Comparison of ENCODE assay signal across 31 mouse cellular contexts in genomic region chr13:36751861-36752260, GRCm38 (mm10). TPM values are rescaled to one million over a fixed set of nuclear protein-coding genes. Genes with fewer than 3 reads are reported as not detected.
DNase-seq lines count a peak whose midpoint lies in the region; ATAC-seq and TF ChIP-seq lines count a peak whose summit lies in the region.
"Had no signal": no experiment of that assay in that cellular context is flagged by ENCODE, and none has a peak within 500 bp of the region (broad histone marks: within the 10 kb centered on the region; RNA-seq: fewer than 3 reads in every experiment).

No protein-coding gene starts in this region.

- H3K36me3 ChIP-seq in forebrain, embryonic 15.5 days: no peaks in the 10 kb centered on the region
- no peaks in the 10 kb centered on the region for H3K36me3 ChIP-seq in forebrain, embryonic 10.5 days (replicated peaks)
- no peaks in the 10 kb centered on the region for H3K36me3 ChIP-seq in hindbrain, postnatal 0 days (ENCODE audit: insufficient read depth, low read length)
- H3K36me3 ChIP-seq in hindbrain, embryonic 10.5 days: no peaks in the 10 kb centered on the region
- H3K36me3 ChIP-seq: embryonic facial prominence, embryonic 10.5 days; embryonic facial prominence, embryonic 15.5 days; heart, embryonic 12.5 days; limb, embryonic 10.5 days; limb, embryonic 15.5 days; liver, embryonic 13.5 days; stomach, embryonic 15.5 days had no signal

- no peaks in the 10 kb centered on the region for H3K9me3 ChIP-seq in forebrain, embryonic 15.5 days
- H3K9me3 ChIP-seq in forebrain, embryonic 10.5 days: no peaks in the 10 kb centered on the region
- no peaks in the 10 kb centered on the region for H3K9me3 ChIP-seq in hindbrain, postnatal 0 days (ENCODE audit: low read length)
- H3K9me3 ChIP-seq in hindbrain, embryonic 10.5 days: no peaks in the 10 kb centered on the region
- H3K9me3 ChIP-seq: embryonic facial prominence, embryonic 10.5 days; embryonic facial prominence, embryonic 15.5 days; heart, embryonic 12.5 days; limb, embryonic 10.5 days; limb, embryonic 15.5 days; liver, embryonic 13.5 days; megakaryocyte, embryonic 14.5 days; stomach, embryonic 15.5 days had no signal

- WGBS in forebrain, embryonic 15.5 days: 38% methylated on average over 3 of the region's 3 CpGs
- 73% methylated on average over 3 of the region's 3 CpGs for WGBS in forebrain, embryonic 10.5 days
- WGBS in hindbrain, postnatal 0 days: 38% methylated on average over 3 of the region's 3 CpGs
- 70% methylated on average over 3 of the region's 3 CpGs for WGBS in hindbrain, embryonic 10.5 days

- H3K9ac ChIP-seq in forebrain, embryonic 15.5 days (replicated peaks): no peak overlapping the region
- no peak overlapping the region for H3K9ac ChIP-seq in hindbrain, postnatal 0 days (replicated peaks; ENCODE audit: low read length)
- H3K9ac ChIP-seq: embryonic facial prominence, embryonic 15.5 days; heart, embryonic 12.5 days; limb, embryonic 15.5 days; liver, embryonic 13.5 days; stomach, embryonic 15.5 days had no signal

- H3K27ac ChIP-seq in forebrain, embryonic 15.5 days (replicated peaks): no peak overlapping the region
- no peak overlapping the region for H3K27ac ChIP-seq in forebrain, embryonic 10.5 days
- H3K27ac ChIP-seq in hindbrain, postnatal 0 days: no peak overlapping the region
- H3K27ac ChIP-seq in hindbrain, embryonic 10.5 days: no peak overlapping the region
- H3K27ac ChIP-seq: embryonic facial prominence, embryonic 10.5 days; embryonic facial prominence, embryonic 15.5 days; heart, adult 2 months; limb, embryonic 10.5 days; limb, embryonic 15.5 days; liver, embryonic 13.5 days; stomach, embryonic 15.5 days had no signal

- no peak for DNase-seq in forebrain, embryonic 10.5 days (ENCODE audit: extremely low spot score, low spot score)
- DNase-seq in hindbrain, postnatal 0 days (ENCODE audit: low spot score): peak; percentile 10
- DNase-seq in hindbrain, embryonic 10.5 days (ENCODE audit: low spot score): no peak
- peak; percentile 29 for DNase-seq in retina, postnatal 1 day
- DNase-seq in retina, embryonic 14.5 days (ENCODE audit: low spot score): no peak
- DNase-seq in adrenal gland, postnatal 10 days: no peak
- DNase-seq: adrenal gland, postnatal 25 days; cerebellum, adult 18-20 months; cerebellum, postnatal 25 days; gastrocnemius, postnatal 36 days; heart, adult 2 months; kidney, adult 11 months; kidney, postnatal 14 days; liver, embryonic 13.5 days; lung, adult 18-20 months; lung, postnatal 4 days; right cerebral cortex, postnatal 25 days had no signal

- H3K4me1 ChIP-seq in forebrain, embryonic 15.5 days: peaks cover 9% of the 10 kb centered on the region; the same call in 1 of the 2 replicates
- H3K4me1 ChIP-seq in forebrain, embryonic 10.5 days: no peaks in the 10 kb centered on the region
- no peaks in the 10 kb centered on the region for H3K4me1 ChIP-seq in hindbrain, postnatal 0 days (ENCODE audit: insufficient read depth, low read length)
- H3K4me1 ChIP-seq in hindbrain, embryonic 10.5 days (replicated peaks): no peaks in the 10 kb centered on the region
- H3K4me1 ChIP-seq: embryonic facial prominence, embryonic 10.5 days; embryonic facial prominence, embryonic 15.5 days; heart, embryonic 12.5 days; liver, embryonic 13.5 days; megakaryocyte, embryonic 14.5 days; stomach, embryonic 15.5 days had no signal

- ATAC-seq in forebrain, embryonic 15.5 days (replicated peaks): 0 out of 2 replicates have a peak, but pooled peaks have one; percentile 8
- no peak for ATAC-seq in hindbrain, postnatal 0 days
- ATAC-seq: CD4-positive, CD25-positive, alpha-beta regulatory T cell, adult 4 months; inflammation-experienced regulatory T-cells, adult 6 months; lung, postnatal 0 days had no signal

- no peaks in the 10 kb centered on the region for H3K27me3 ChIP-seq in forebrain, embryonic 15.5 days
- no peaks in the 10 kb centered on the region for H3K27me3 ChIP-seq in forebrain, embryonic 10.5 days (ENCODE audit: poor library complexity, severe bottlenecking)
- H3K27me3 ChIP-seq in hindbrain, postnatal 0 days (ENCODE audit: insufficient read depth, low read length): no peaks in the 10 kb centered on the region
- no peaks in the 10 kb centered on the region for H3K27me3 ChIP-seq in hindbrain, embryonic 10.5 days (ENCODE audit: insufficient read depth, poor library complexity, severe bottlenecking)
- H3K27me3 ChIP-seq: embryonic facial prominence, embryonic 15.5 days; heart, embryonic 12.5 days; limb, embryonic 15.5 days; liver, embryonic 13.5 days; stomach, embryonic 15.5 days had no signal

- no peak overlapping the region for H3K4me3 ChIP-seq in forebrain, embryonic 15.5 days
- H3K4me3 ChIP-seq in forebrain, embryonic 10.5 days: no peak overlapping the region
- H3K4me3 ChIP-seq in hindbrain, postnatal 0 days (ENCODE audit: low read length): no peak overlapping the region
- H3K4me3 ChIP-seq in hindbrain, embryonic 10.5 days: no peak overlapping the region
- H3K4me3 ChIP-seq: embryonic facial prominence, embryonic 10.5 days; embryonic facial prominence, embryonic 15.5 days; heart, adult 2 months; heart, embryonic 12.5 days; limb, embryonic 10.5 days; limb, embryonic 15.5 days; liver, embryonic 13.5 days; megakaryocyte, embryonic 14.5 days; stomach, embryonic 15.5 days had no signal

- no peak overlapping the region for H3K4me2 ChIP-seq in forebrain, embryonic 15.5 days (replicated peaks)
- no peak overlapping the region for H3K4me2 ChIP-seq in hindbrain, postnatal 0 days (ENCODE audit: low read depth, low read length)
- H3K4me2 ChIP-seq: embryonic facial prominence, embryonic 15.5 days; heart, embryonic 12.5 days; limb, embryonic 15.5 days; liver, embryonic 13.5 days; stomach, embryonic 15.5 days had no signal

- TF ChIP-seq CTCF in hindbrain, postnatal 0 days (IDR thresholded peaks at IDR 0.05; ENCODE audit: low read depth): no peak

RNA-seq across cellular contexts. Expression of gene Nrn1, which starts 16.9 kb away (rescaled TPM):
- 48.0 and 50.4 TPM in 2 replicates for polyA plus RNA-seq in forebrain, embryonic 15.5 days (2015; fragmentation: Nextera tagmentation; extraction: Ambion mirVana)
- 6.9 and 10.4 TPM in 2 replicates for polyA plus RNA-seq in forebrain, embryonic 10.5 days (2016; fragmentation: Nextera tagmentation; extraction: Ambion mirVana)
- 112 and 125 TPM in 2 replicates for total RNA-seq in hindbrain, postnatal 0 days (2014; rRNA removed)
- polyA plus RNA-seq in hindbrain, postnatal 0 days (2015; fragmentation: Nextera tagmentation; extraction: Ambion mirVana): 73.8 and 76.0 TPM in 2 replicates
- 10.8 and 21.6 TPM in 2 replicates for polyA plus RNA-seq in hindbrain, embryonic 10.5 days (2016; fragmentation: Nextera tagmentation; extraction: Ambion mirVana)
- total RNA-seq in adrenal gland, postnatal 10 days (2021): 10 to 100 TPM; 21.9 to 41.4 TPM
- total RNA-seq: hematopoietic stem cell, adult 5-6 weeks; monocyte, adult 5-6 weeks had no signal
- polyA plus RNA-seq: kidney, embryonic 14.5 days had no signal

Comparison
In these comparisons a context has a peak if more than half of its experiments do, and no peak if none do; other contexts are left out.
1. DNase-seq: peak in hindbrain, postnatal 0 days (single experiment) and retina, postnatal 1 day (single experiment); none in forebrain, embryonic 10.5 days (single experiment), hindbrain, embryonic 10.5 days (single experiment), retina, embryonic 14.5 days (single experiment) and adrenal gland, postnatal 10 days (single experiment).